Mouse (Mus musculus): Measurements from ENCODE around the gene Abcf3. TPM values are rescaled to one million over a fixed set of nuclear protein-coding genes. Genes with fewer than 3 reads are reported as not detected.

Gene Abcf3
- polyA plus RNA-seq, 1 experiment: 50.9 TPM

GRCm38 (mm10) chr16:20604705-20605104 lies 56.3 kb downstream of the Abcf3 start:
- no peaks in the 10 kb centered on the region; the same call in 1 of the 2 replicates for H3K4me1 ChIP-seq (ENCODE audit: control insufficient read depth, insufficient read depth, low read length)
- H3K27ac ChIP-seq (ENCODE audit: insufficient read depth, low read length): no peak overlapping the region
- H3K4me3 ChIP-seq (ENCODE audit: insufficient read depth, low read length): no peak overlapping the region
- no peak for TF ChIP-seq POLR2A (IDR thresholded peaks at IDR 0.05; ENCODE audit: low read depth, low read length)
- TF ChIP-seq CTCF (IDR thresholded peaks at IDR 0.05; ENCODE audit: borderline replicate concordance, insufficient read depth, low read length): no peak

DNA sequence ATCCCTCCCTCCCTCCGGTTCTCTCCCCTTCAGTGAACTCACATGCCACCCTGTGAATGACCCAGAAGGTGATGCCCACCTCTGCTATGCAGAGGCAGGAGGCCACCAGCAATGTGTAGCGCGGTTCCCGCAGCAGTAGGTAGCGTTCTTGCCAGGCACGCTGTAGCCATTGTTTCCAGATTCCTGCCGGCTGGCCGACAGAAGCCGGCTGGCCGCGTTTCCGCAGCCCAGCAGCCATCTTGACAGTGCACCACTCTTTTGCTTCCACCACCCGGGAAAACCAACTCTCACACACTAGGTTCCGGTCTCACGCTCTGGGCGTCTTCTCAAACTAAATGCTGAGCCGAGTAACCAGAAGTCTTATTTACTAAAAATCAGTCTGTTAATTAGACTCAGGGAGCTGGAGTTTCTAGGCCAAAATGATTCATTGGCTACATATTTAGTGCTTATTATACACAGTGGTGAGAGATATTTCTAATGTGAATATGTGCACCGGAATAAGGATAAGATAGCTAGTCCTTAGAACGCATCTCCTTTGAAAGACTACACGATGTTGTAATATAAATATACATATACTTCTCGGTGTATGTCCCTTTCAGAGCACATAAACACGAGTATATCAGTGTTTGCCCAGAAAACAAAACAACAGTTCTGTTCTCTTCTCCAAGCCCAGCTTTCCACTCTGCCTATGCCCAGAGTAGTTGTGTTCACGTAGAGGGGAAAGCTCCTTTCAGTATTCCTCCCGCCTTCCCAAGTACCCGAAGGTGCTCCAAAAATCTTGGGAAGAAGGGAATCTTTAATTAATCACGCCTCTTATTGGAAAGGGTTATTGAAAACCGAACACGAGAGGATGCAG lies 62.4 kb downstream of the Abcf3 start:
- TF ChIP-seq CTCF (IDR thresholded peaks at IDR 0.05; ENCODE audit: borderline replicate concordance, insufficient read depth, low read length): no peak
- TF ChIP-seq POLR2A (IDR thresholded peaks at IDR 0.05; ENCODE audit: low read depth, low read length): peak; percentile 99

More for the DNA sequence above, 62.4 kb downstream of the Abcf3 start:
- Histone ChIP-seq H3K4me1 (ENCODE audit: control insufficient read depth, insufficient read depth, low read length) (peaks cover 2% of the 10 kb centered on the region; the same call in 1 of the 2 replicates), H3K4me3 (ENCODE audit: insufficient read depth, low read length) (peak overlapping the region; percentile 98), H3K27ac (ENCODE audit: insufficient read depth, low read length) (peak overlapping the region; percentile 74)

Other genes with a start within 250 kb of the Abcf3 start
- gene Parl, start 246.2 kb upstream of the Abcf3 start, polyA plus RNA-seq (2011; ENCODE audit: insufficient read length, low read depth, missing spikeins): 72.1 and 74.1 TPM in 2 replicates
- gene Cyp2ab1, start 223.2 kb upstream of the Abcf3 start, polyA plus RNA-seq (2011; ENCODE audit: insufficient read length, low read depth, missing spikeins): not detected in 2 replicates
- gene Abcc5, start 122.2 kb upstream of the Abcf3 start, polyA plus RNA-seq (2011; ENCODE audit: insufficient read length, low read depth, missing spikeins): 74.8 and 76.8 TPM in 2 replicates
- 53.8 and 61.5 TPM in 2 replicates for gene Eif2b5, start 49.8 kb upstream of the Abcf3 start, polyA plus RNA-seq (2011; ENCODE audit: insufficient read length, low read depth, missing spikeins)
- 51.4 and 57.3 TPM in 2 replicates for gene Dvl3, start 31.6 kb upstream of the Abcf3 start, polyA plus RNA-seq (2011; ENCODE audit: insufficient read length, low read depth, missing spikeins)
- gene Ap2m1, start 13.1 kb upstream of the Abcf3 start, polyA plus RNA-seq (2011; ENCODE audit: insufficient read length, low read depth, missing spikeins): 448 and 450 TPM in 2 replicates
- not detected in 2 replicates for gene Vwa5b2, start 40.9 kb downstream of the Abcf3 start, polyA plus RNA-seq (2011; ENCODE audit: insufficient read length, low read depth, missing spikeins)
- gene Eef1akmt4, start 63.0 kb downstream of the Abcf3 start, polyA plus RNA-seq (2011; ENCODE audit: insufficient read length, low read depth, missing spikeins): 14.3 and 15.2 TPM in 2 replicates
- 2.6 TPM in 1 of 2 replicates, not detected in the other for gene Gm49333, start 63.0 kb downstream of the Abcf3 start, polyA plus RNA-seq (2011; ENCODE audit: insufficient read length, low read depth, missing spikeins)
- gene Alg3, start 63.2 kb downstream of the Abcf3 start, polyA plus RNA-seq (2011; ENCODE audit: insufficient read length, low read depth, missing spikeins): 31.4 and 34.6 TPM in 2 replicates
- 8.9 and 9.7 TPM in 2 replicates for gene Camk2n2, start 72.7 kb downstream of the Abcf3 start, polyA plus RNA-seq (2011; ENCODE audit: insufficient read length, low read depth, missing spikeins)
- gene Ece2, start 81.3 kb downstream of the Abcf3 start, polyA plus RNA-seq (2011; ENCODE audit: insufficient read length, low read depth, missing spikeins): 11.4 and 17.2 TPM in 2 replicates
- gene Psmd2, start 103.1 kb downstream of the Abcf3 start, polyA plus RNA-seq (2011; ENCODE audit: insufficient read length, low read depth, missing spikeins): 211 and 217 TPM in 2 replicates
- gene Eif4g1, start 119.7 kb downstream of the Abcf3 start, polyA plus RNA-seq (2011; ENCODE audit: insufficient read length, low read depth, missing spikeins): 337 and 421 TPM in 2 replicates
- 7.7 and 9.9 TPM in 2 replicates for gene Fam131a, start 144.7 kb downstream of the Abcf3 start, polyA plus RNA-seq (2011; ENCODE audit: insufficient read length, low read depth, missing spikeins)
- 36.5 and 38.8 TPM in 2 replicates for gene Polr2h, start 169.1 kb downstream of the Abcf3 start, polyA plus RNA-seq (2011; ENCODE audit: insufficient read length, low read depth, missing spikeins)
- 7.0 and 7.9 TPM in 2 replicates for gene Clcn2, start 169.2 kb downstream of the Abcf3 start, polyA plus RNA-seq (2011; ENCODE audit: insufficient read length, low read depth, missing spikeins)
- 3.8 and 7.3 TPM in 2 replicates for gene Chrd, start 184.6 kb downstream of the Abcf3 start, polyA plus RNA-seq (2011; ENCODE audit: insufficient read length, low read depth, missing spikeins)
- gene Thpo, start 185.9 kb downstream of the Abcf3 start, polyA plus RNA-seq (2011; ENCODE audit: insufficient read length, low read depth, missing spikeins): 0.57 and 0.98 TPM in 2 replicates